Mouse (Mus musculus) adrenal gland, adult (tissue): ENCODE data around the gene Zfp541.
A peak's percentile ranks its signal among the peaks of the same experiment; 100 is the strongest.

Experiments used
- DNase-seq, 2 experiments: peaks; one replicate each; pipeline ENCODE4 v3.0.0; 2022 to 2023; ENCODE audit warnings: low spot score in 1 of 2; ENCODE audit not compliant: inconsistent age in 2 of 2

Gene Zfp541

GRCm38 (mm10) chr7:16071906-16072305 lies 10.3 kb downstream of the Zfp541 start:
- DNase-seq, result peak in 1 of 2 experiments; percentile 36

DNA sequence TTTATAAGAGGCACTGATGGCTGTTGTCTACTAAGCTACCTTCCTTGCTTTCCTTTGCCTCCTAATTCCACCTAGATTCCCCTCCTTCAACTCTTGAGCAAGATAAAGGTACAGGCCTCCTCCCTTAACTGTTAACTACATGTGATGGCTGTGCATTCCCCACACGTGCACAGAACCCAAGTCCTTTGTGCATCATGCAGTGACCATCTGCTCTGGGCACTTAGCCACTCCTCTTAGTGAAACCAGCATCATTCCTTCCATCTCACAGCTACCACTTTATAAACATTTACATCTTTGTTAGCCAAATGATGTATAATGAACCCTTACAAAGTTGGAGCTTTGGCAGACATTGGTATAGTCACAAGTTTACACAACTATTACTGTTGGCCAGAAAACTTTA lies 18.3 kb downstream of the Zfp541 start:
- DNase-seq, result no peak

- no peak for DNase-seq
These were observed 19.0 kb downstream of the Zfp541 start for GRCm38 (mm10) chr7:16080581-16080980.

DNA sequence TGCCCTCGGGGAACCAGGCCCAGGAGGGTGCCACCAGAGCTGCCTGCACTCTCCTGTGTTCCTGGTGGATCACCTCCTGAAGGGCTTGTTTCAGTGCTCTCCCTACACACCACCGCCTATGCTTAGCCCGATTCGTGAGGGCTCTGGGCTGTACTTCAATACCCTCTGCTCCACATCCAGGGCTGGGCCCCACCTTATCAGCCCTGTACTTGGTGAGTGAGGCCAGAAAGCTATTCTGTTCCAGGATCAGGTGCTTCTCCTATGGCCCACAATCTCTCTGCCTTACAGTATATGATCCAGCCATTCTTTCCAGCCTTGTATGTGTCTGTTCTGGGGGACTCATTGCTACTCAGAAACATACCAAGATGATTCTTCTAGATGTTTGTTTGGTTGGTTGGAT lies 21.7 kb downstream of the Zfp541 start:
- DNase-seq, result no peak

DNA sequence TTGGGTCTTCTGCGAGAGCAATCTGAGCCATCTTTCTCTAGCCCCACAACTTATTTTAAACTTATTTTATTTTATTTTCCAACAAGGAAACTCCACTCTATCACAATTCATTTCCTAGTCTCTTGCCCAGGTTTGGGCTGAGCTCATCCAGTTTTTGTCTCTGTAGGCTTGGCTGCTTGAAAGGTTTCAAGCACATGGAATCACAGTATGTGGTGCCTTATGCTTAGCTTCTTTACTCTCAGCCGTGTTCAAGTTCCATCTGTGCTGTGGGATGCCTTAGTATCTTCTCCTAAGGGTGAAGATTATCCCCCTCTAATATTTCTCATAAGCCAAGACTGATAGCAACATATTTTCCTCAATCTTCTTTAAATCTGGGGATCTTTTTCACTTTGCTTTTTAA lies 26.0 kb downstream of the Zfp541 start:
- DNase-seq, result no peak

GRCm38 (mm10) chr7:16094592-16094991 lies 33.0 kb downstream of the Zfp541 start:
- DNase-seq, result no peak

- peak; percentile 99 for DNase-seq
These were observed 36.7 kb downstream of the Zfp541 start, which contains the start of gene Napa for GRCm38 (mm10) chr7:16098021-16099017. Napa (plus strand) TSS chr7:16098458.

DNA sequence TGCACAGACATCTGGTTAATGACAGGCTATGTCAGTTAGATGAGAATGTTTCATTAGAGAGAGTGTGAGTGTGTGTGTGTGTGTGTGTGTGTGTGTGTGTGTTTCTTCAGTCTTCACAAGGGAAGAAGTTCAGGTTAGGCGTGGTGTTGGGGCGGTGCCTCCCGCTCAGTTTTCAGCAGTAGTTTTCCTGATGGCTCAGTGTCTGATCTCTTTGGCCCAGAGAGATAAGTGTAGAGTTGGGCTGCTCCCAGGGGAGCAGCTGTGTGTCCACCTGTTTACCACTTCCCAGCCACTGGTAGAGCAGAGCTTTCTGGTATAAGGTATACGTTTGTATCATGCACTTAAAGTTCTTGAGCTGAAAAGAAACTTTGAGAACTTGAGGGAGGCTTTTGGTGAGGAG lies 38.3 kb downstream of the Zfp541 start:
- DNase-seq, result peak in 1 of 2 experiments; percentile 42

GRCm38 (mm10) chr7:16101081-16101480 lies 39.5 kb downstream of the Zfp541 start:
- peak in 1 of 2 experiments; percentile 3 for DNase-seq

- DNase-seq, result peak; percentile 35 to 41
These were observed 40.3 kb downstream of the Zfp541 start for GRCm38 (mm10) chr7:16101726-16102475.

DNA sequence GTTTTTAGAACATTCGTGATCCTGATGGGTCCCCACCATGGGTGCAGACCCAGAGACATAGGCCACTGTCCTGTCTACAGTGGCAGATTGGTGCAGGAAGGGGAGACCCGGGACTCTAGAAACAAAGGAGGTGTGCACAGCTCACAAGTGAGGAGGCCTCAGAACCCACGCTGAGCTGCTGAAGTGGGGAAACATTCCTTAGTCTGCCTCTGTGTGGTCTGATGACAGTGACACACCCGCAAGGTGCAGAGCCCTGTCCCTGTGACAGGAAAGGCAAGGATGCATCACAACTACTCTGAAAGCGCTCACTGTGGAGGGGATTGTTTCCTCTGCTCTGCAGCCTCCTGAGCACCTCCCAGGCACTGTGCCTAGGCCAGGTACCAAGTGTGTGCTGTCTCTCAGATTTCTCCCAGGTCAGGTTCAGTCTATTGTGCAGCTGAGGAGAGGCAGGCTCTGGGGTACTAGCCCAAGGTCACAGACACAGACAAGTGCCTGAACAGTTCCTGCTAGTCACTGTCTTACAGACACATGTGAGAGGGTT lies 41.1 kb downstream of the Zfp541 start:
- DNase-seq, result peak in 1 of 2 experiments; percentile 7

DNA sequence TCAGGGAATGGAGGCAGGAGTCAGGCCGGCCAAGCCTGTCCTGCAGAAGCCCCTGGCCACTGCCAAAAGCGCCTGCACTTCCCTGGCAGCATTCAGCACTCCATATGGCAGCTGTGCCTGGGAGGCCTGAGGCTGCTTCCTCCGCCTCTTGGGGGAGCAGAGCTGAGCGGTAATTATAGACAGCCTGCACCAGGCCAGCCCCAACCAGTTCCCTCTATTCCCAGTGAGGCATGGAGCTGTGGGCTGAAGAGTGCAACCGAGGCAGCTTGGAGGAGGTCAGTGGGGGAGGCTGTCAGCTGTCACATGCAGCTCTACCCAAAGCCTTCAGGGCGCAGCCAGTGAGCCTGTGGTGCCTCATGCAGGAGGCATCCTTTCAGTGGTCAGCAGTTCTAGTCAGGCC lies 42.1 kb downstream of the Zfp541 start:
- no peak for DNase-seq

GRCm38 (mm10) chr7:16104611-16105388 lies 43.2 kb downstream of the Zfp541 start:
- peak in 1 of 2 experiments; percentile 3 for DNase-seq

GRCm38 (mm10) chr7:16108886-16109542 lies 47.4 kb downstream of the Zfp541 start:
- no peak for DNase-seq

DNA sequence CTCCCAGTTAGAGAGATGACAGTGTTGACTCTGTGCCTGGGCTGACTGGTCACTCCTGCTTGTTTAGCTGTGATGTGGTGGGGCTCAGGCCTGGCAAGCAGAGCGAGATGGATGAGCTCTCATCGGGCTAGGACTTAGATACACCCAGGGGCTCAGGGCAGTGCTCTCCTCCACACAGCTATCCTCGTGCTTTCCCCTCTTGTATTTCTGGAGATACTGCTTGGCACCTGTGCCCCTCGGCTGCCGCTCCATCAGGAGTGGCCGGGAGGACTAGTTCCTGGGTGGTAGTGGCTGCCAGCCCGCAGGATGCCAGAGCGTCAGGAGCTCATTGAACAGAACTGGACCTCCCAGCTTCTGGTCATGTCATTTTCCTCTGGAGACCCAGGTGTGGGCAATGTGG lies 48.5 kb downstream of the Zfp541 start:
- no peak for DNase-seq

- DNase-seq, result no peak
These were observed 49.9 kb downstream of the Zfp541 start for GRCm38 (mm10) chr7:16111284-16112090.

DNA sequence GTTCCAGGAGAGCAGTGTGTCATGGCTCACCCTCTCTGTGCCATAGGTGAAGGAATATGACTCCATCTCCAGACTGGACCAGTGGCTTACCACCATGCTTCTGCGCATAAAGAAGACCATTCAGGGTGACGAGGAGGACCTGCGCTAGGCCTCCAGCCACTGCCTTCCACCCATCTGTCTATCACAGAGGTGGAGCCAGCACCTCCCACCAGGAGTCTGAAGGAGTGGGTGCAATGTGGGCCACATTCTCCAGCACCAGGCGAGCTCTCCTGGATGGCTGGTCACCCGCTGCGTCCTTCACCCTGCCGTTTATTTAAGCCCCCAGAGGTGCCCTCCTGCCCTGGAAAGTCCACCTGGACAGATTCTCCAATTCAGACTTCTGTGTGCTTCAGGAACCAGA lies 54.8 kb downstream of the Zfp541 start:
- DNase-seq, result peak in 1 of 2 experiments; percentile 8

- DNase-seq, result peak in 1 of 2 experiments; percentile 8
These were observed 55.5 kb downstream of the Zfp541 start for GRCm38 (mm10) chr7:16117100-16117499.

- peak; percentile 93 to 99 for DNase-seq
These were observed 58.1 kb downstream of the Zfp541 start, which contains the start of gene Kptn for GRCm38 (mm10) chr7:16119569-16120261. Kptn (plus strand) TSS chr7:16119895.
